Comparison of ENCODE assay signal across 26 mouse cellular contexts in the genomic region with DNA sequence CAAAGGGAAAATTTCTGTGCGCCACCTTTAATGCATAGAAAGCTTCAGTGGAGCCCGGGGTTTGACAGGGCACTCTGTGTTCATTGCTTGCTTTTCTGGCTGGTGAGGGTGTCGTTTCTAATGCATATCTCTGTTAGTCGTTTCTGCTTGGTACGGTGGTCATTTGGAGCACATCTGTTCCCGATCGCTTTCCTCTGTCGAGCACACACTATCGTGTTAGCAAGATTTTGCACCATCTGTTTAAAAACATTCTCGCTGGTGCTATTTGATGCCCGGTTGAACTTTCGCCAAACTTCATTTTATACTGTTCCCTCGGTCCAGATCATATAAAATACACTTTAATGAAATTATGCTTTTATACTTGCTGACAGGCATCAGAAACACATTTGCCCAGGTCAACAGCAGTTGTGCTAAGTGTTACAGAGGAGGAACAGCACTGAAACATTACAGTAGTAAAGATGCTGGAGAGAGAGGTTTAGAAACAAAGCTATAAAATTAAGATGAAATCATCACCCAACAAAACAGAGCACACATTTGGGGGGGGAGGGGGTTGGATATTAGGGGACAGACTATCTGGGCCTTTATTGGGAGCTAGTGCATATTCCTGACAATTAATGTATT. TPM values are rescaled to one million over a fixed set of nuclear protein-coding genes. Genes with fewer than 3 reads are reported as not detected.
DNase-seq lines count a peak whose midpoint lies in the region; ATAC-seq and TF ChIP-seq lines count a peak whose summit lies in the region.
"Had no signal": no experiment of that assay in that cellular context is flagged by ENCODE, and none has a peak within 500 bp of the region (broad histone marks: within the 10 kb centered on the region; RNA-seq: fewer than 3 reads in every experiment).

No protein-coding gene starts in this region.

- no peak overlapping the region for H3K4me2 ChIP-seq in lung, embryonic 14.5 days
- peak overlapping the region; percentile 46 for H3K4me2 ChIP-seq in hindbrain, embryonic 16.5 days (ENCODE audit: low read length)
- H3K4me2 ChIP-seq in neural tube, embryonic 13.5 days: peak overlapping the region; percentile 31
- H3K4me2 ChIP-seq: heart, embryonic 13.5 days; intestine, embryonic 15.5 days; kidney, embryonic 15.5 days; stomach, embryonic 15.5 days had no signal

- H3K27ac ChIP-seq in lung, embryonic 14.5 days (ENCODE audit: low read depth): no peak overlapping the region
- no peak overlapping the region for H3K27ac ChIP-seq in hindbrain, embryonic 16.5 days (ENCODE audit: low read depth, low read length)
- no peak overlapping the region for H3K27ac ChIP-seq in neural tube, embryonic 13.5 days (replicated peaks)
- H3K27ac ChIP-seq: forebrain, embryonic 10.5 days; heart, embryonic 13.5 days; intestine, embryonic 15.5 days; kidney, embryonic 15.5 days; stomach, embryonic 15.5 days had no signal

- DNase-seq in embryo, embryonic 10.5 days (ENCODE audit: low spot score): peak; percentile 30
- no peak for DNase-seq in embryo, embryonic 10 days (ENCODE audit: low spot score)
- DNase-seq in lung, embryonic 14.5 days: peak; percentile 74
- DNase-seq in lung, postnatal 10 days: no peak
- DNase-seq in cerebellum, adult 18-20 months: no peak
- no peak for DNase-seq in ovary, postnatal 10 days (ENCODE audit: low spot score)
- DNase-seq: adrenal gland, postnatal 10 days; cerebellum, adult 11 months; cerebellum, postnatal 14 days; gastrocnemius, postnatal 10 days; heart, adult 18-20 months; heart, postnatal 36 days; kidney, postnatal 4 days; layer of hippocampus, adult 9-11 months; liver; thymus, adult 2 months had no signal

- peak; percentile 57; the same call in 1 of the 2 replicates for ATAC-seq in lung, embryonic 14.5 days (ENCODE audit: insufficient read depth)
- no peak for ATAC-seq in hindbrain, embryonic 16.5 days
- no peak for ATAC-seq in neural tube, embryonic 13.5 days (ENCODE audit: low read depth)
- ATAC-seq: activated CD4-positive, CD25-positive, alpha-beta regulatory T cell, adult 4 months; intestine, embryonic 15.5 days; Patski had no signal

- H3K4me1 ChIP-seq in lung, embryonic 14.5 days (ENCODE audit: insufficient read depth): no peaks in the 10 kb centered on the region
- H3K4me1 ChIP-seq in hindbrain, embryonic 16.5 days (ENCODE audit: control insufficient read depth, insufficient read depth, low read depth, low read length): no peaks in the 10 kb centered on the region
- no peaks in the 10 kb centered on the region; the same call in 1 of the 2 replicates for H3K4me1 ChIP-seq in neural tube, embryonic 13.5 days (replicated peaks)
- H3K4me1 ChIP-seq: heart, embryonic 13.5 days; intestine, embryonic 15.5 days; kidney, embryonic 15.5 days; stomach, embryonic 15.5 days had no signal

- no peak overlapping the region for H3K9ac ChIP-seq in lung, embryonic 14.5 days
- H3K9ac ChIP-seq in hindbrain, embryonic 16.5 days (ENCODE audit: low read depth, low read length): no peak overlapping the region
- no peak overlapping the region for H3K9ac ChIP-seq in neural tube, embryonic 13.5 days
- H3K9ac ChIP-seq: heart, embryonic 13.5 days; intestine, embryonic 15.5 days; kidney, embryonic 15.5 days; stomach, embryonic 15.5 days had no signal

- no peak for TF ChIP-seq CTCF in lung, embryonic 14.5 days (IDR thresholded peaks at IDR 0.05; ENCODE audit: low read depth)

- H3K36me3 ChIP-seq in lung, embryonic 14.5 days (ENCODE audit: insufficient read depth): no peaks in the 10 kb centered on the region
- H3K36me3 ChIP-seq in hindbrain, embryonic 16.5 days (ENCODE audit: control insufficient read depth, insufficient read depth, low read length): no peaks in the 10 kb centered on the region
- no peaks in the 10 kb centered on the region for H3K36me3 ChIP-seq in neural tube, embryonic 13.5 days
- H3K36me3 ChIP-seq: forebrain, embryonic 10.5 days; heart, embryonic 13.5 days; intestine, embryonic 15.5 days; kidney, embryonic 15.5 days; stomach, embryonic 15.5 days had no signal

- no peak overlapping the region for H3K4me3 ChIP-seq in lung, embryonic 14.5 days (ENCODE audit: low read depth, low read length)
- peak overlapping the region; percentile 16 for H3K4me3 ChIP-seq in hindbrain, embryonic 16.5 days (ENCODE audit: low read length)
- no peak overlapping the region for H3K4me3 ChIP-seq in neural tube, embryonic 13.5 days
- H3K4me3 ChIP-seq: forebrain, embryonic 10.5 days; heart, embryonic 13.5 days; intestine, embryonic 15.5 days; kidney, embryonic 15.5 days; stomach, embryonic 15.5 days had no signal

- H3K27me3 ChIP-seq in lung, embryonic 14.5 days (ENCODE audit: insufficient read depth, low read length): peaks cover 23% of the 10 kb centered on the region
- H3K27me3 ChIP-seq in hindbrain, embryonic 16.5 days (replicated peaks; ENCODE audit: control insufficient read depth, insufficient read depth, low read length): peaks cover 16% of the 10 kb centered on the region
- H3K27me3 ChIP-seq in neural tube, embryonic 13.5 days: peaks cover 37% of the 10 kb centered on the region

- WGBS in lung, embryonic 14.5 days: 30% methylated on average over 13 of the region's 13 CpGs
- 55% methylated on average over 13 of the region's 13 CpGs for WGBS in hindbrain, embryonic 16.5 days
- 47% methylated on average over 13 of the region's 13 CpGs for WGBS in neural tube, embryonic 13.5 days

- H3K9me3 ChIP-seq in lung, embryonic 14.5 days (ENCODE audit: low read depth, low read length): no peaks in the 10 kb centered on the region
- no peaks in the 10 kb centered on the region for H3K9me3 ChIP-seq in hindbrain, embryonic 16.5 days (ENCODE audit: control insufficient read depth, low read length)
- no peaks in the 10 kb centered on the region for H3K9me3 ChIP-seq in neural tube, embryonic 13.5 days
- H3K9me3 ChIP-seq: forebrain, embryonic 10.5 days; heart, embryonic 13.5 days; intestine, embryonic 15.5 days; kidney, embryonic 15.5 days; stomach, embryonic 15.5 days had no signal

RNA-seq across cellular contexts. Expression of a gene that starts 9.9 kb away (rescaled TPM):
- not detected in 2 replicates for polyA plus RNA-seq in lung, embryonic 14.5 days (2014; fragmentation: Nextera tagmentation; extraction: Ambion mirVana)
- polyA plus RNA-seq in hindbrain, embryonic 16.5 days (2015; fragmentation: Nextera tagmentation; extraction: Ambion mirVana): 0.29 and 2.0 TPM in 2 replicates
- 0.68 TPM in 1 of 2 replicates, not detected in the other for polyA plus RNA-seq in neural tube, embryonic 13.5 days (2015; fragmentation: Nextera tagmentation; extraction: Ambion mirVana)
- polyA plus RNA-seq: activated CD4-positive, CD25-positive, alpha-beta regulatory T cell, adult 4 months; kidney, embryonic 15.5 days; liver, embryonic 16.5 days; Patski had no signal

Comparison
In these comparisons a context has a peak if more than half of its experiments do, and no peak if none do; other contexts are left out.
1. DNase-seq: peak in embryo, embryonic 10.5 days (single experiment) and lung, embryonic 14.5 days (single experiment); none in embryo, embryonic 10 days (single experiment), lung, postnatal 10 days (single experiment), cerebellum, adult 18-20 months (0 of 2) and ovary, postnatal 10 days (single experiment).